Mouse (Mus musculus) CH12.LX (cell line): ENCODE data around the gene Zfp54. TPM values are rescaled to one million over a fixed set of nuclear protein-coding genes. Genes with fewer than 3 reads are reported as not detected.
"Not testable (repeated sequence)": the region's sequence is repeated elsewhere in the genome, so short reads cannot be mapped to it uniquely, and the experiment has no call there.

Experiments
- DNase-seq: peaks from one replicate; pipeline ENCODE4 v3.0.0-alpha.2; 2013; ENCODE audit errors: extremely low read depth
- H3K27ac ChIP-seq: 2 replicates; pipeline ENCODE4 v1.5.1; 2012; ENCODE audit warnings: low read depth, mild to moderate bottlenecking, control low read depth, moderate library complexity; ENCODE audit not compliant: insufficient read depth
- H3K27me3 ChIP-seq: replicated peaks from 2 replicates; pipeline ENCODE3; 2012; ENCODE audit warnings: inconsistent platforms
- H3K36me3 ChIP-seq, 2 experiments: replicated peaks in 1 of 2; 2 replicates each; pipeline versions ENCODE3 to v1.6.1; 2012; ENCODE audit warnings: inconsistent platforms in 1 of 2, low read length in 1 of 2, mild to moderate bottlenecking in 1 of 2, mixed read lengths in 1 of 2, moderate library complexity in 1 of 2; ENCODE audit not compliant: control insufficient read depth in 1 of 2, insufficient read depth in 1 of 2
- H3K4me1 ChIP-seq, 2 experiments: 2 replicates each; pipeline ENCODE4 v1.6.1; 2012; ENCODE audit warnings: inconsistent platforms in 1 of 2, moderate library complexity in 1 of 2; ENCODE audit not compliant: insufficient read depth in 2 of 2, control insufficient read depth in 1 of 2
- H3K4me2 ChIP-seq: 2 replicates; pipeline ENCODE4 v1.6.1; 2012; ENCODE audit warnings: low read depth, mild to moderate bottlenecking, control low read depth; ENCODE audit not compliant: poor library complexity, insufficient read depth, severe bottlenecking
- H3K4me3 ChIP-seq, 3 experiments: fragments of 150-350 bp in 1 of 3; sonication (generic) in 1 of 3; replicated peaks in 1 of 3; 2 replicates each; pipeline versions ENCODE3 to v1.5.1; 2011 to 2012; ENCODE audit warnings: low read depth in 2 of 3, low read length in 2 of 3, mild to moderate bottlenecking in 2 of 3, moderate library complexity in 2 of 3, control low read depth in 1 of 3, improper control_type of control experiment in 1 of 3, inconsistent platforms in 1 of 3, mixed read lengths in 1 of 3; ENCODE audit not compliant: poor library complexity in 1 of 3
- H3K79me2 ChIP-seq: replicated peaks from 2 replicates; pipeline ENCODE4 v1.6.1; 2012; ENCODE audit warnings: mild to moderate bottlenecking, moderate library complexity; ENCODE audit not compliant: control insufficient read depth, poor library complexity, insufficient read depth, severe bottlenecking; ENCODE audit errors: extremely low read depth
- H3K9ac ChIP-seq: 2 replicates; pipeline ENCODE4 v1.6.1; 2012; ENCODE audit warnings: low read depth, mild to moderate bottlenecking, control low read depth, moderate library complexity; ENCODE audit not compliant: insufficient read depth
- H3K9me3 ChIP-seq: replicated peaks from 2 replicates; pipeline ENCODE3; 2012; ENCODE audit warnings: low read length, inconsistent platforms, mixed read lengths
- BHLHE40 ChIP-seq: IDR thresholded peaks from 2 replicates; pipeline ENCODE4 v1.6.1; 2011; ENCODE audit warnings: mild to moderate bottlenecking, low read depth, low read length, improper control_type of control experiment
- CHD1 ChIP-seq: IDR thresholded peaks from 2 replicates; pipeline ENCODE4 v1.6.1; 2012; ENCODE audit warnings: low read depth, low read length, improper control_type of control experiment, inconsistent platforms
- CTCF ChIP-seq, 2 experiments: IDR thresholded peaks in 1 of 2; conservative IDR thresholded peaks in 1 of 2; 2 replicates each; pipeline ENCODE4 v1.5.1; 2011 to 2012; ENCODE audit warnings: low read depth in 2 of 2, low read length in 2 of 2, improper control_type of control experiment in 1 of 2, inconsistent platforms in 1 of 2, mild to moderate bottlenecking in 1 of 2, moderate library complexity in 1 of 2
- E2F4 ChIP-seq: IDR thresholded peaks from 2 replicates; pipeline ENCODE4 v1.6.1; 2011; ENCODE audit warnings: low read depth, low read length, improper control_type of control experiment; ENCODE audit not compliant: insufficient replicate concordance
- HCFC1 ChIP-seq: IDR thresholded peaks from 2 replicates; pipeline ENCODE4 v1.6.1; 2012; ENCODE audit warnings: low read depth, mild to moderate bottlenecking, inconsistent platforms, low read length, improper control_type of control experiment
- JUND ChIP-seq: conservative IDR thresholded peaks from 2 replicates; pipeline ENCODE4 v1.6.1; 2011; ENCODE audit warnings: low read depth, low read length, improper control_type of control experiment
- KAT2A ChIP-seq: IDR thresholded peaks from 2 replicates; pipeline ENCODE4 v1.6.1; 2012; ENCODE audit warnings: low read length, improper control_type of control experiment, inconsistent platforms; ENCODE audit not compliant: insufficient replicate concordance
- MAFK ChIP-seq: IDR thresholded peaks from 2 replicates; pipeline ENCODE4 v1.6.1; 2011; ENCODE audit warnings: low read length, improper control_type of control experiment; ENCODE audit not compliant: insufficient replicate concordance
- MAX ChIP-seq: IDR thresholded peaks from 2 replicates; pipeline ENCODE4 v1.6.1; 2011; ENCODE audit warnings: low read length, improper control_type of control experiment
- MAZ ChIP-seq: IDR thresholded peaks from 2 replicates; pipeline ENCODE4 v1.6.1; 2012; ENCODE audit warnings: low read depth, mild to moderate bottlenecking, inconsistent platforms, low read length, improper control_type of control experiment, moderate library complexity
- MEF2A ChIP-seq: IDR thresholded peaks from 2 replicates; pipeline ENCODE4 v1.6.1; 2014; ENCODE audit warnings: low read depth, mild to moderate bottlenecking, inconsistent platforms, low read length, improper control_type of control experiment, borderline replicate concordance
- MXI1 ChIP-seq: IDR thresholded peaks from 2 replicates; pipeline ENCODE4 v1.6.1; 2011; ENCODE audit warnings: mild to moderate bottlenecking, low read depth, low read length, improper control_type of control experiment
- MYC ChIP-seq: IDR thresholded peaks from 2 replicates; pipeline ENCODE4 v1.6.1; 2011; ENCODE audit warnings: low read depth, mild to moderate bottlenecking, improper control_type of control experiment, low read length
- PAX5 ChIP-seq: IDR thresholded peaks from 2 replicates; pipeline ENCODE4 v1.6.1; 2012; ENCODE audit warnings: low read length, inconsistent platforms, mixed read lengths
- RAD21 ChIP-seq: IDR thresholded peaks from 2 replicates; pipeline ENCODE4 v1.6.1; 2011; ENCODE audit warnings: low read depth, mild to moderate bottlenecking, low read length, improper control_type of control experiment, moderate library complexity
- SIN3A ChIP-seq: IDR thresholded peaks from 2 replicates; pipeline ENCODE4 v1.6.1; 2012; ENCODE audit warnings: low read length, improper control_type of control experiment, inconsistent platforms
- SMC3 ChIP-seq: IDR thresholded peaks from 2 replicates; pipeline ENCODE4 v1.6.1; 2011; ENCODE audit warnings: low read depth, low read length, improper control_type of control experiment
- USF1 ChIP-seq: IDR thresholded peaks from 2 replicates; pipeline ENCODE4 v1.6.1; 2014; ENCODE audit warnings: low read depth, mild to moderate bottlenecking, inconsistent platforms, low read length, improper control_type of control experiment
- USF2 ChIP-seq: conservative IDR thresholded peaks from 2 replicates; pipeline ENCODE4 v1.6.1; 2011; ENCODE audit warnings: low read depth, low read length, improper control_type of control experiment
- ZKSCAN1 ChIP-seq: IDR thresholded peaks from 2 replicates; pipeline ENCODE4 v1.6.1; 2012; ENCODE audit warnings: low read depth, inconsistent platforms, low read length, improper control_type of control experiment, borderline replicate concordance
- ZMIZ1 ChIP-seq: IDR thresholded peaks from 2 replicates; pipeline ENCODE4 v1.6.1; 2012; ENCODE audit warnings: low read depth, mild to moderate bottlenecking, inconsistent platforms, low read length, improper control_type of control experiment
- dilution Hi-C: fragments of 300-500 bp; cut with MboI; formaldehyde crosslinking; loops from 2 replicates; pipeline ENCODE4 v1.14.3; 2020; ENCODE audit warnings: low sequenced_read_pairs; ENCODE audit not compliant: extremely low pct_unique_long_range_greater_than_20kb, extremely low pct_ligation_motif_present
- in situ Hi-C: fragments of 300-500 bp; cut with MboI; formaldehyde crosslinking; loops from 3 replicates; pipeline ENCODE4 v1.14.3; 2019; ENCODE audit warnings: low sequenced_read_pairs, low pct_ligation_motif_present, low pct_unique_long_range_greater_than_20kb, mixed read lengths
- polyA plus RNA-seq: library from polyadenylated mRNA; unstranded; fragments of >175 nt; gene quantifications from 2 replicates; pipeline ENCODE4 v1.2.1, GENCODE M21; 2012; ENCODE audit warnings: low read depth; ENCODE audit not compliant: insufficient read length
- total RNA-seq, 2 experiments: library from RNA; depleted of rRNA; stranded (reverse); fragments of 300-350 nt in 1 of 2; fragments of >200 nt in 1 of 2; gene quantifications; 2 replicates each; pipeline ENCODE4 v1.2.3; 2012 to 2014

Zfp54 gene
- total and polyA plus RNA-seq, 3 experiments, result 3.8 to 11.9 (median 8.4) TPM

GRCm38 (mm10) chr17:21472653-21473307, 49.8 kb downstream of the Zfp54 start:
- Histone ChIP-seq H3K9me3 (no peaks in the 10 kb centered on the region), H3K4me3 (peak overlapping the region in 1 of 3 experiments; percentile 34), H3K36me3 (no peaks in the 10 kb centered on the region), H3K4me1 (peaks cover 4 to 17% of the 10 kb centered on the region in 2 experiments; a peak in 2 of 4 replicates), H3K27ac (peak overlapping the region; percentile 60), H3K4me2 (peak overlapping the region; percentile 47; the same call in 1 of the 2 replicates), H3K79me2 (no peaks in the 10 kb centered on the region; the same call in 1 of the 2 replicates), H3K27me3 (peaks cover 8% of the 10 kb centered on the region), H3K9ac (peak overlapping the region; percentile 96)
- dilution Hi-C loops (no loop called here), in situ Hi-C loops (no loop called here)
- no peak for DNase-seq
- TF ChIP-seq MAZ (no peak), HCFC1 (no peak), E2F4 (no peak), CHD1 (no peak), MEF2A (no peak), KAT2A (no peak), ZKSCAN1 (no peak), SIN3A (no peak), MAFK (no peak), MYC (no peak), MXI1 (no peak), ZMIZ1 (no peak)

- H3K27me3 ChIP-seq, result peaks cover 8% of the 10 kb centered on the region
- TF ChIP-seq MAX (0 out of 2 replicates have a peak, but pooled peaks have one; percentile 20), JUND (no peak), RAD21 (peak; percentile 16), PAX5 (no peak), USF1 (no peak), MYC (no peak), SMC3 (no peak; the same call in 1 of the 2 replicates), USF2 (no peak), BHLHE40 (no peak), CTCF (conservative IDR thresholded peaks at IDR 0.05 in 1 of 2, IDR thresholded peaks at IDR 0.05 in 1 of 2; ENCODE audit: low read depth in 2 of 2, low read length in 2 of 2) (peak in 1 of 2 experiments; percentile 62; a peak in 2 of 4 replicates)
- H3K9ac ChIP-seq, result peak overlapping the region; percentile 96
- H3K79me2 ChIP-seq, result no peaks in the 10 kb centered on the region; the same call in 1 of the 2 replicates
- in situ Hi-C loops, result no loop called here
- no peak for DNase-seq
- peak overlapping the region in 2 of 3 experiments; percentile 34 to 66 for H3K4me3 ChIP-seq
- peak overlapping the region; percentile 99 for H3K27ac ChIP-seq
- no peaks in the 10 kb centered on the region for H3K36me3 ChIP-seq
- dilution Hi-C loops, result no loop called here
- peaks cover 4 to 17% of the 10 kb centered on the region in 2 experiments for H3K4me1 ChIP-seq
- no peaks in the 10 kb centered on the region for H3K9me3 ChIP-seq
- peak overlapping the region; percentile 47 for H3K4me2 ChIP-seq
These were observed 50.5 kb downstream of the Zfp54 start for GRCm38 (mm10) chr17:21473362-21474190.

GRCm38 (mm10) chr17:21474729-21475128, 51.7 kb downstream of the Zfp54 start:
- H3K79me2 ChIP-seq, dilution Hi-C loops, in situ Hi-C loops, H3K36me3 ChIP-seq, H3K9me3 ChIP-seq, DNase-seq: not testable (repeated sequence)
- H3K4me1 ChIP-seq, result peaks cover 14 to 20% of the 10 kb centered on the region in 2 experiments
- peak overlapping the region; percentile 66 for H3K9ac ChIP-seq
- peak overlapping the region in 2 of 3 experiments; percentile 16 to 57 for H3K4me3 ChIP-seq
- peak overlapping the region; percentile 64 for H3K27ac ChIP-seq
- H3K4me2 ChIP-seq, result peak overlapping the region; percentile 36; the same call in 1 of the 2 replicates
- H3K27me3 ChIP-seq, result peaks cover 12% of the 10 kb centered on the region
